Mouse (Mus musculus): ENCODE data around the gene Gsn. TPM values are rescaled to one million over a fixed set of nuclear protein-coding genes. Genes with fewer than 3 reads are reported as not detected.

Gsn gene
- 50.1 and 51.7 TPM in 2 replicates for polyA plus RNA-seq (2014; fragmentation: Nextera tagmentation; extraction: Ambion mirVana)

DNA sequence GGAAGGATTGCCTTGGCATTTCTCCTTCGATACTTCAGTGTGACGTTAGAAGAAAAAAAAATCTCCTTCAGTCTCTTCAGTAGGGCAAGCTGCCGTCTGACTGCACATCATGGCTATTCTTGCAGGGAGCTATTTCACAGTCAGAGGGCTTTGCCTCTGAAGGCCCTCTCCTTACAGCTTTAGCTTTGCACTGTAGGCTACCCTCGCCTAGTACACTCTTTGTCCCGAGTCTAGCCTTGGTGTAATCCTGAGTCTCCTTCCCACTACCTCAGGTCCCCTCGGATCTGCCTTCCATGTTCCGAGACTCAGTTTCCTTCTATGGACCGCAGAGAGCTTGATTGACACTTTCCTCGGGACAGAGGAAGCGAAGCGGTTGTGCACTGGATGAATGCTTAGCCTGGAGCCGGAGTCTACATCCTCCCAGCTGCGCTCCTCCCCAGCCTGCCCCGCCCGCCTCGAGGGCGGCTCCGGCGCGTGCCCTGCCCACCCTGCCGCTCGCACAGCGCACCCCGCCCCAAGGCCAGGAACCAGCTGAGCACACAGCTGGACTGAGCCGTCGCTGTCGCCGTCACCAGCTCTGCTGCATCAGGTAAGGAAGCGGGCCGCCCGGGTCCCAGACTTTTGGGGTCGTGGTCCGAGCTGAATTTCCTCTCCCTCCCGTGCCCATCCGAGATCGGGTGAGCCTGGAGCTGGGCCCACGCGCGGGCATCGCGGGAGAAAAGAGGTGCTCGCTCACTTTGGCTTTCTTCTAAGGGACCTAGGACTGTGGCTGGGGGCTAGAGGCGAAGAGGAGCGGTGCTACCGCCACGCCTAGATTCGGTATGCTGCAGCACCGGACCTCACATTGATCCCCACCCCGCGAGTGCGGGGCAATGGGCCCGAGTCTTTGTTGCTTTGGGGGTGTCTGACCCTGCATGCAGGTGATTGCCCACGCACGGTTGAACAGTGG, at the start of gene Gsn:
TSS of gene Gsn (plus strand) at position 496 of the 949 bp plus-strand sequence.
- H3K27me3 ChIP-seq (ENCODE audit: control insufficient read depth, insufficient read depth, low read length): no peaks in the 10 kb centered on the region
- H3K4me2 ChIP-seq (ENCODE audit: low read depth, low read length): peak within 1 kb of the TSS; percentile 94
- peak; percentile 86 for DNase-seq (ENCODE audit: low spot score)
- peaks cover 2% of the 10 kb centered on the region; the same call in 1 of the 2 replicates for H3K4me1 ChIP-seq (ENCODE audit: control insufficient read depth, insufficient read depth, low read length)
- H3K9me3 ChIP-seq (replicated peaks; ENCODE audit: control insufficient read depth, low read length): no peaks in the 10 kb centered on the region
- H3K27ac ChIP-seq (replicated peaks; ENCODE audit: low read depth, low read length): no peak within 1 kb of the TSS
- H3K36me3 ChIP-seq (replicated peaks; ENCODE audit: control insufficient read depth, insufficient read depth, low read depth, low read length): no peaks in the 10 kb centered on the region
- WGBS: 3% methylated on average over 54 of the region's 54 CpGs
- peak within 1 kb of the TSS; percentile 54 for H3K4me3 ChIP-seq (ENCODE audit: low read depth, low read length)
- ATAC-seq (replicated peaks; ENCODE audit: insufficient number of reproducible peaks, low FRiP score, low TSS enrichment, low read depth): peak; percentile 91
- H3K9ac ChIP-seq (replicated peaks; ENCODE audit: low read length): peak within 1 kb of the TSS; percentile 57

DNA sequence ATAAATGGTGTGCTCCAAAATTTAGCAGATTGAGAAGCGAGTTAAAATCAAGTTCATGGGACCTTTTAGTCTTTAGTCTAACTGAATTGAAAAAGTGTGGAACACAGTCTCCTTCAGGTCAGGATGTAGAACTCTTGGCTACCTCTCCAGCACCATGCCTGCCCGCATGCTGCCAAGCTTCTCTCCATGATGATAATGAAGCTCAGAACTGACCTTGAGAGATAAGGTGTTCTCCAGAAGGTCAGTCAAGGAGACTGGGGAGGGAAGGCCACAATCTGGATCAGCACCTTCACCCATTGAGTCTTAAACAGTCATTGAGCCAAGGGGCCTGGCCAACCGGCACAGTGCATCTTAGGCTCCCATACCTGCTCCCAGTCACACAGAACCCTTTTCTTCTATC, 49.4 kb upstream of the Gsn start:
- DNase-seq (ENCODE audit: low spot score) (no peak), ATAC-seq (replicated peaks; ENCODE audit: insufficient number of reproducible peaks, low FRiP score, low TSS enrichment, low read depth) (no peak)
- H3K9me3 ChIP-seq (replicated peaks; ENCODE audit: control insufficient read depth, low read length): no peaks in the 10 kb centered on the region
- H3K27ac ChIP-seq (replicated peaks; ENCODE audit: low read depth, low read length): no peak overlapping the region
- H3K36me3 ChIP-seq (replicated peaks; ENCODE audit: control insufficient read depth, insufficient read depth, low read depth, low read length): no peaks in the 10 kb centered on the region
- WGBS: 80% methylated on average over 3 of the region's 3 CpGs
- H3K4me3 ChIP-seq (ENCODE audit: low read depth, low read length): no peak overlapping the region
- H3K9ac ChIP-seq (replicated peaks; ENCODE audit: low read length): no peak overlapping the region
- H3K4me1 ChIP-seq (ENCODE audit: control insufficient read depth, insufficient read depth, low read length): no peaks in the 10 kb centered on the region
- no peaks in the 10 kb centered on the region for H3K27me3 ChIP-seq (ENCODE audit: control insufficient read depth, insufficient read depth, low read length)
- no peak overlapping the region for H3K4me2 ChIP-seq (ENCODE audit: low read depth, low read length)

DNA sequence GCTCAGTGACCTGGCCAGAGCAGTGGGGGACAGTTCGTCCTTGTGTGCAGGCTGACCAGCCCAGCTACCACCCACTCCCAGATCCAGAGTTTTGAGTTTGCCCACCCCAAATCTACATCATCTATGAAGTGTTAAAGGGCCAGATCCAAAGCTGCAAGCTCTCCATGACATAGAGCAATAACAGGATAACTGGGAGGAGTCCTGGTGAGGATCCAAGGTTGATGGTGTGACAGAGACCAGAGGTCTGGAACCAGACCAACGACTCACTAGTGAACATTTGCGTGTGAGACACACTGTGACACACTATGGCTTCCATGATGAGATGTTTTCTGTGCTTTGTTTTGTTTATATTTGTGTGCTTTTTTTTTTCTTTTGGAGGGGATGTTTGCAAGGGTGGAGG, 48.1 kb upstream of the Gsn start:
- no peak overlapping the region for H3K4me2 ChIP-seq (ENCODE audit: low read depth, low read length)
- no peaks in the 10 kb centered on the region for H3K27me3 ChIP-seq (ENCODE audit: control insufficient read depth, insufficient read depth, low read length)
- WGBS: 79% methylated on average over 3 of the region's 3 CpGs
- no peak overlapping the region for H3K9ac ChIP-seq (replicated peaks; ENCODE audit: low read length)
- H3K4me1 ChIP-seq (ENCODE audit: control insufficient read depth, insufficient read depth, low read length): no peaks in the 10 kb centered on the region
- DNase-seq (ENCODE audit: low spot score): no peak
- no peaks in the 10 kb centered on the region for H3K9me3 ChIP-seq (replicated peaks; ENCODE audit: control insufficient read depth, low read length)
- H3K36me3 ChIP-seq (replicated peaks; ENCODE audit: control insufficient read depth, insufficient read depth, low read depth, low read length): no peaks in the 10 kb centered on the region
- H3K4me3 ChIP-seq (ENCODE audit: low read depth, low read length): no peak overlapping the region
- no peak overlapping the region for H3K27ac ChIP-seq (replicated peaks; ENCODE audit: low read depth, low read length)
- ATAC-seq (replicated peaks; ENCODE audit: insufficient number of reproducible peaks, low FRiP score, low TSS enrichment, low read depth): no peak

DNA sequence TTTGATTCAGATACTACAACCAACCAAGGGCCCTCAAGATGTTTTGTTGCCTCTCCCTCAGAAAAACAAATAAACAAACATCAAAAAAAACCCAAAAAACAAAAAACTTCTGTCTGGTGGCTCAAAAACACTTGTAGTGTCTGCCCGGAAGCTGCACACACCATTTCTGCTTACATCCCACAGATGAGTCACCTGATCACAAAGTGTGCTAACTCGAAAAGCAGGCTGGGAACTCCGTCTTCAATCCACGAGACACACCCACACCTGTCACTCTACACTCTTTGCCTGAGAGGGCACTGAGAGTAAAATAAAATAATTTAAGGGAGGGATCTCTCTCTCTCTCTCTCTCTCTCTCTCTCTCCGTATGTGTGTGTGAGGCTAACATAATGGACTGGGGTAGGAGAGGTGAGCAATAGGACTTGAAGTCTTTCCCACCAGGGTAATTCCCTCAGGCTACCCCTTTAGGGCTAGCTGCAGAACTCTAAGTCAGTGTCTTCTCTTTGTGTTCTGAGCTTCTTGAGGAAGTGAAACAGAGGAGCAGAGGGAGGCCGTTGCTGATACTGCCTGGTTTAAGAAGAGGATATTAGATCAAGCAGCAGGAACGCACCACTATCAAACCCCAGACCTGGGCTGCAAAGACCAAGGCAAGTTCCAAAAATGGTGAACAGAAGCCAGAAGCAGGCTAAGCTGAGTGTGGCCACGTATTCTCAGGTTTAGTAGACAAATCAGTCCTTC, 47.1 kb upstream of the Gsn start:
- H3K4me2 ChIP-seq (ENCODE audit: low read depth, low read length): no peak overlapping the region
- no peak overlapping the region for H3K27ac ChIP-seq (replicated peaks; ENCODE audit: low read depth, low read length)
- no peak overlapping the region for H3K9ac ChIP-seq (replicated peaks; ENCODE audit: low read length)
- H3K9me3 ChIP-seq (replicated peaks; ENCODE audit: control insufficient read depth, low read length): no peaks in the 10 kb centered on the region
- H3K4me3 ChIP-seq (ENCODE audit: low read depth, low read length): no peak overlapping the region
- no peak for DNase-seq (ENCODE audit: low spot score)
- no peaks in the 10 kb centered on the region for H3K27me3 ChIP-seq (ENCODE audit: control insufficient read depth, insufficient read depth, low read length)
- WGBS: 71% methylated on average over 8 of the region's 8 CpGs
- H3K4me1 ChIP-seq (ENCODE audit: control insufficient read depth, insufficient read depth, low read length): no peaks in the 10 kb centered on the region
- no peaks in the 10 kb centered on the region for H3K36me3 ChIP-seq (replicated peaks; ENCODE audit: control insufficient read depth, insufficient read depth, low read depth, low read length)
- ATAC-seq (replicated peaks; ENCODE audit: insufficient number of reproducible peaks, low FRiP score, low TSS enrichment, low read depth): no peak

DNA sequence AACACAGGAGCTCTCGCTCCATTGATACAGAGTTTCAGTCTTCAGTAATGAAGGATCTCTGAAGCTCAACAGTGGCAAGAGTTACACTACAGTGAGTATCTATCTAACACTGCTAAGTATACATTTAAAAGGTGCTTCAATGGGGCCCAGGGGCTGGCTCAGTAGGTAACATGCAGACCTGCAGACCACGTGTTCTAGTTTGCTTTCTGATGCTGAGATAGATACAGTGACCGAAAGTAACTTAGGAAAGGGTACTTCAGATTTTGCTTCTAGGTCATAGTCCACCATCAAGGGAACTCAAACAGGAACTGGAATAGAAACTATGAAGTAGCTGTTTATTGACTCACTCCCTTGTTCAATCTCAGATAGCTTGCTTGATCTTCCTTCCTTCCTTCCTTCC, 44.5 kb upstream of the Gsn start:
- ATAC-seq (replicated peaks; ENCODE audit: insufficient number of reproducible peaks, low FRiP score, low TSS enrichment, low read depth): no peak
- Histone ChIP-seq H3K9me3 (replicated peaks; ENCODE audit: control insufficient read depth, low read length) (no peaks in the 10 kb centered on the region), H3K9ac (replicated peaks; ENCODE audit: low read length) (no peak overlapping the region), H3K27ac (replicated peaks; ENCODE audit: low read depth, low read length) (no peak overlapping the region), H3K4me1 (ENCODE audit: control insufficient read depth, insufficient read depth, low read length) (no peaks in the 10 kb centered on the region; the same call in none of the 2 replicates), H3K36me3 (replicated peaks; ENCODE audit: control insufficient read depth, insufficient read depth, low read depth, low read length) (no peaks in the 10 kb centered on the region), H3K27me3 (ENCODE audit: control insufficient read depth, insufficient read depth, low read length) (no peaks in the 10 kb centered on the region), H3K4me2 (ENCODE audit: low read depth, low read length) (no peak overlapping the region), H3K4me3 (ENCODE audit: low read depth, low read length) (no peak overlapping the region)
- no peak for DNase-seq (ENCODE audit: low spot score)
- 78% methylated on average over 3 of the region's 3 CpGs for WGBS

DNA sequence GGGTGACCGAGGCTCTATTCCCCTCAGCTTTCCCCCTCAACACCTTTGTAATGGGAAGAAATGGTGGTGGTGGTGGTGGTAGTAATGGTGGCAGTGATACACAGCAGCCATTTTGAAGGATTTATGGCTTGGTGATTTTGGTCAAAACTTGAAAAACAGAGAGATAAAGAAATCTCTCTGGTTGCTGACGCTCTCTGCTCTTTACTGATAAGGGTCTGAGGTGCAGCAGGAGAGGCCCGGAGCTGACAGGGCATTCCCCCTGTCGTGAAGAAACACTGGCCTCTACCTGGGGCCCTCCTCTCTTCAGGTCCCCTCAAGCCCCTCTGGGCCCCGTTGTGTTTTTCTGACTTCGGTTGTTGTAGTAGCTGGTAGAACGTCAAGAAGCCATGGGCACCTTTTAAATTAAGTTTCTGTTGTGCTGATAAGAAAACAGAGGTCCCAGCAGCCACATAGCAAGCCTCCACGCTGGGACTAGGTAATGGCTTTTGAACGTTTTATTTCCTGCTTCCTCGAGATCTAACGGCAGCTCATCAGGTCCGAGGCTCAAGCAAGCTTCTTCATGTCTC, 42.8 kb upstream of the Gsn start:
- Histone ChIP-seq H3K36me3 (replicated peaks; ENCODE audit: control insufficient read depth, insufficient read depth, low read depth, low read length) (no peaks in the 10 kb centered on the region), H3K27ac (replicated peaks; ENCODE audit: low read depth, low read length) (no peak overlapping the region)
- 79% methylated on average over 12 of the region's 12 CpGs for WGBS

DNA sequence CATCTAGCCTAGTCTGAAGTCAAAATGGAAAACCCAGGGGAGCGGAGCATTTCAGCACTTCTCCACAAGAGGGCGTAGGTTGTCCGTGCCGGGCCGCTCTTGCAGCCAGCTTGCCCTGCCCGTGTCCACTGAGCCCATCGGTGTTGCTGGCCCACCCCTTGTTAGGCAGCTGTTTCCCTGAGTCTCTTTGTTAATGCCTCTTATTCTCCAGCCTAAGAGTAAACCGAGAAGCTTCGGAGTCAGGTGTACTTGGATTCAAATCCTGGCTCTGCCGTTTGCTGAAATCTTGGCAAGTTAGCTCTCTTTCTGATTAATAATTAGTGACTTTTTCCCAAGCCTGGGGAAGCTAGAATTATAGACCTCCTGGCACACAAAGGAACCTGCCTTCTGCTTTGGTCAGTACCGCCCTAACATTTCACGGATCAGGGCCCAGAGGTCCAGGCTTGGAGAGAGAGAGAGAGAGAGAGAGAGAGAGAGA, 41.3 kb upstream of the Gsn start:
- no peaks in the 10 kb centered on the region for H3K27me3 ChIP-seq (ENCODE audit: control insufficient read depth, insufficient read depth, low read length)
- H3K4me1 ChIP-seq (ENCODE audit: control insufficient read depth, insufficient read depth, low read length): no peaks in the 10 kb centered on the region; the same call in none of the 2 replicates
- H3K36me3 ChIP-seq (replicated peaks; ENCODE audit: control insufficient read depth, insufficient read depth, low read depth, low read length): no peaks in the 10 kb centered on the region
- no peak overlapping the region for H3K4me2 ChIP-seq (ENCODE audit: low read depth, low read length)
- DNase-seq (ENCODE audit: low spot score) (peak; percentile 92), ATAC-seq (replicated peaks; ENCODE audit: insufficient number of reproducible peaks, low FRiP score, low TSS enrichment, low read depth) (peak; percentile 90; the same call in 1 of the 2 replicates)
- 0 out of 2 replicates have a peak overlapping the region, but pooled peaks have one; percentile 13 for H3K27ac ChIP-seq (replicated peaks; ENCODE audit: low read depth, low read length)
- no peak overlapping the region for H3K9ac ChIP-seq (replicated peaks; ENCODE audit: low read length)
- no peaks in the 10 kb centered on the region for H3K9me3 ChIP-seq (replicated peaks; ENCODE audit: control insufficient read depth, low read length)
- no peak overlapping the region for H3K4me3 ChIP-seq (ENCODE audit: low read depth, low read length)
- 5% methylated on average over 12 of the region's 12 CpGs for WGBS

More for the DNA sequence above, 42.8 kb upstream of the Gsn start:
- Histone ChIP-seq H3K4me3 (ENCODE audit: low read depth, low read length) (no peak overlapping the region), H3K9ac (replicated peaks; ENCODE audit: low read length) (no peak overlapping the region), H3K4me2 (ENCODE audit: low read depth, low read length) (no peak overlapping the region), H3K27me3 (ENCODE audit: control insufficient read depth, insufficient read depth, low read length) (no peaks in the 10 kb centered on the region), H3K9me3 (replicated peaks; ENCODE audit: control insufficient read depth, low read length) (no peaks in the 10 kb centered on the region), H3K4me1 (ENCODE audit: control insufficient read depth, insufficient read depth, low read length) (no peaks in the 10 kb centered on the region; the same call in none of the 2 replicates)
- no peak for ATAC-seq (replicated peaks; ENCODE audit: insufficient number of reproducible peaks, low FRiP score, low TSS enrichment, low read depth)
- DNase-seq (ENCODE audit: low spot score): no peak

All from embryonic facial prominence, embryonic 11.5 days (tissue).